Mouse (Mus musculus) embryonic fibroblast, embryonic 13.5 days (primary cell): ENCODE measurements at regions not wholly inside any gene's neighbourhood (a gene's known extent, or its start where the extent isn't known, plus 50 kb on each side); places are given as distances from the start of the nearest gene placed in this dataset.

Source experiments
- CTCF ChIP-seq: IDR thresholded peaks from 2 replicates; pipeline ENCODE4 v1.5.1; 2011; ENCODE audit warnings: mild to moderate bottlenecking, control low read depth, low read length, moderate library complexity, borderline replicate concordance; ENCODE audit not compliant: insufficient read depth
- POLR2A ChIP-seq: IDR thresholded peaks from 2 replicates; pipeline ENCODE4 v1.6.1; 2011; ENCODE audit warnings: low read depth, mild to moderate bottlenecking, control low read depth, low read length, moderate library complexity

- TF ChIP-seq CTCF = no peak
- no peak for TF ChIP-seq POLR2A
Measured at GRCm38 (mm10) chr12:112372234-112373050, 116.8 kb upstream of the A530016L24Rik start.
